Mouse (Mus musculus) gastrocnemius, adult 18-20 months (tissue): ENCODE results near the gene Rdh8. TPM values are rescaled to one million over a fixed set of nuclear protein-coding genes. Genes with fewer than 3 reads are reported as not detected.
"Not testable (repeated sequence)": the region's sequence is repeated elsewhere in the genome, so short reads cannot be mapped to it uniquely, and the experiment has no call there.

ENCODE experiments used
- DNase-seq: peaks from one replicate; pipeline ENCODE4 v3.0.0; 2021; ENCODE audit warnings: low spot score
- total RNA-seq, 2 experiments: library from RNA; stranded (reverse); gene quantifications; 2 replicates each; pipeline ENCODE4 v1.2.3; 2021

The Rdh8 gene
- total RNA-seq, 2 experiments from 2014 or later, result 0.48 to 1.7 TPM

DNA sequence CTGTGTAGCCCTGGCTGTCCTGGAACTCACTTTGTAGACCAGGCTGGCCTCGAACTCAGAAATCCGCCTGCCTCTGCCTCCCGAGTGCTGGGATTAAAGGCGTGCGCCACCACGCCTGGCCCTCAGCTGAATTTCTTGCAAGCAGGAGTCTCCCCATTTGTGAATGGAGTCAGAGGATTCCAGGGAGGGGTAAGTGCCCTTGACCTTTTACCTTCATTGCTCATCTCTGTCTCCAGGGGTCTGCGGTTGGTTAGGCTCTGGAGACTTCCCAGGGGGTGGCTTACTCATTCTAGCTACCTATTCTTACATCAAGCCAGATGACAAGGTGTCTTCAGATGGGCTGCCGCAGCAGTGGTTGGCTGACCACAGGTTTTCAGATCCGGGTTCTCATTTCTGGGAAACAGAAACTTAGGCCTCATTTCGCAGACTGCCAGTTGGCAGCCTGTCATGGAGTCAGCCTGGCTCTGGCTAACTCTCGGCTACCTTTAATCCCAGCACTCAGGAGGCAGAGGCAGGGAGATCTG is 17.2 kb downstream of the Rdh8 start:
- DNase-seq, result not testable (repeated sequence)

DNA sequence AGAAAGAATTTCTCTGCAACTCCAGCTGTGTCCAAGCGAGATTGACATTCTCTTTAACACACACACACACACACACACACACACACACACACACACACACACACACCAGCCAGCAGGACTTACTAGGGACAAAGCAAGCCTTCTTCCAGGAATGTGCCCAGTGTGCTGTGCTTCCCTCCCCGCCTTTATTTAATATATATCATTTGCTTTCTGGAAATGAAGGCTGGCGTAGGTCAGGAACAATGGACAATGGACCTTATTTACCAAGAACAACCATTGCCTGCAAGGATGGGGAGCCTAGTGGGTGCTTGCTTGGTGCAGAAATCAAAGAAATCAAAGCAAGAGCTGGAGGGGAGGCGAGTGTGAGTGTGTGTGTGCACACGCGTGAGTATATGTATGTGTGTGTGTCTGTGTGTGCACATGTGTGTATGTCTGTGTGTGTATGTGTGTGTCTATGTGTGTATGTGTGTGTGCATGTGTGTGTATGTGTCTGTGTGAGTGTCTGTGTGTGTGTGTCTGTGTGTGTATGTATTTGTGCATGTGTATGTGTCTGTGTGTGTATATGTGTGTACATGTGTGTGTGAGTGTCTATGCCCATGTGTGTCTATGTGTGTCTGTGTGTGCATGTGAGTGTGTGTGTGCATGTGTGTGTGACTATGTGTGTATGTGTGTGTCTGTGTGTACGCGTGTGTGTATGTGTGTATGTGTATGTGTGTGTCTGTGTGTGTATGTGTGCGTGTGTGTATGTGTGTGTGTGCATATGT is 19.1 kb downstream of the Rdh8 start:
- no peak for DNase-seq

DNA sequence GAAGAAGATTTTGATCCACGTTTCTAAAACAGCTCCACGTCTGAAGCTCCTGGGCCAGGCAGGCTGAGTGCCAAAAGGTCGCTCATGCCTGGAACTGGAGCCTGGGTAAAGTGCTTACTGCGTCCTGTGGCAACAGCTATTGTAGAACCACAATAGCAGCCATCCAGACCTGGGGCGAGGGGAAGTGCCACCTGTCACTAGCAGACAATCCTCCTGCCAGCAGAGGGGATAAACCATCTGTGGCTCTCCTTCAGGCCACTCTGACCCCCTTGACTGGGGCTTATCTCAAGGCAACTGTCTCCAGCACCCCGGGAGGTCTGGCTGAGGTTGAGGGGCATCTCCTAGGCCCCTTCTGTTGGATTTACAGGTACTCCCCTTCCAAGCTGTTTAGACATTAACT is 20.6 kb downstream of the Rdh8 start:
- no peak for DNase-seq

DNA sequence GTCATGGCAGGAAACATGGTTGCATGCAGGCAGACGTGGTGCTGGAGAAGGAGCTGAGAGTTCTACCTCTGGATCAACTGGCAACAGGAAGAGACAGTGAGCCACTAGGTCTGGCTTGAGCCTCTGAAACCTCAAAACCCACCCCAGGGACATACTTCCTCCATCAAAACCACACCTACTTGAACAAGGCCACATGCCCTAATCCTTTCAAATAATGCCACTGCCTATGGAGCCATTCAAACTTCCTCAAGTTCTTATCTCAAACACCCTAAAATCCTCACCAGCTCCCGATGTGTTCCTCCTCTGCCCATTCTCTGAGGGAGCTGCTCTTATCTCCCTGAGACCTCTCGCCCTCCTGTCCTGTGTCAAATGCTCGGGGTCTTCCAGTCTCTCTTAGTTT is 23.9 kb downstream of the Rdh8 start:
- no peak for DNase-seq

DNA sequence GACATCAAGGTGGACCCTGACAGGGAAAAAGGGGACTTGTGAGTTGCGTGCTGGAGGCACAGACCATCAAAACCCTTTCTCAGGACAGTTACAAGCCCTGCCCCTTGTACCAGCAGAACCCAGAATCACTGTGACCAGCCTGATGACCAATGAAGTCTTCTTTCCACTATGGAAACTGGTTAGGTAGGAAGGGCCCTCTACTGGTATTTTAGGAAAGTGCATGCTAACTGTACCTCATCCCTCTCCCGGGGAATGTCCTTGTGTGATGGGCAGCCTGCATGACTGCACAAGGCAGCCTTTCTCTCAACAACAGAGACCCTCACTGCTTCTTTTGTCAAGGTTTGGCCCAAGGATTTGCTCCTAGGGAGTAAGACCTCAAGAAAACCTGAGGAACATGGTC is 24.4 kb downstream of the Rdh8 start:
- DNase-seq, result peak; percentile 20

DNA sequence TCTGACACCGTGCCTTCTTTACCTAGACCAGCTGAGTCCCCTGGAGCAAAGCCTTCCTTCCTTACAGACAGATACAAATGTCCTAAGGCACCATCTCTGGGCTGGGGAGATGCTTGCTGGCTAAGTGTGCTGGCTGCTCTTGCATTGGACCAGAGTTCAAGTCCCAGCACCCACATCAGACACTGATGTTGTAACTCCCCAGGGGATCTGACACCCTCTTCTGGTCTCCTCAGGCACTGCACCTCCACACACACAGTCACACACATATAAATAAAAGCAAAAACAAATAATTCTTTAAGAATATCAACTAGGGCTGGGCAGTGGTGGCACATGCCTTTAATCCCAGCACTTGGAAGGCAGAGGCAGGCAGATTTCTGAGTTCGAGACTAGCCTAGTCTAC is 31.9 kb downstream of the Rdh8 start:
- DNase-seq, result no peak

DNA sequence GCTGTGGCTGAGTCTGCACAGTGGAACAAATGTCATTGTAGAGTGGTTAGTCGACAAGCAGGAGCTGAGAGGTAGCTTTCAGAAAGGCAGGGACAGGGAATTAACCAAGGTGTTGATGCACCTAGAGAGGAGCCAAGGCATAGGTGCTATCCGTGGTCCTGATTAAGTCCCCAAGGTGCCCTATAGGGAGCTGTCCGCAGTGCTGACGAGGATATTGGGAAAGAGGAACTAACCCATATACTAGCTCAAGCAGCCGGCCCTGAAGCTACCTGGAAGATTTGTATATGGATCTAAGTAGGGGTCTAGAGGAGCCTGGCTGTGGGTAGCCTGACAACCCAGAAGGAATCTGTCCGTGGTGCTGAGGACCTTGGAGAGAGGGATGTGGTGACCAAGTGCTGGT is 38.8 kb downstream of the Rdh8 start:
- no peak for DNase-seq

DNA sequence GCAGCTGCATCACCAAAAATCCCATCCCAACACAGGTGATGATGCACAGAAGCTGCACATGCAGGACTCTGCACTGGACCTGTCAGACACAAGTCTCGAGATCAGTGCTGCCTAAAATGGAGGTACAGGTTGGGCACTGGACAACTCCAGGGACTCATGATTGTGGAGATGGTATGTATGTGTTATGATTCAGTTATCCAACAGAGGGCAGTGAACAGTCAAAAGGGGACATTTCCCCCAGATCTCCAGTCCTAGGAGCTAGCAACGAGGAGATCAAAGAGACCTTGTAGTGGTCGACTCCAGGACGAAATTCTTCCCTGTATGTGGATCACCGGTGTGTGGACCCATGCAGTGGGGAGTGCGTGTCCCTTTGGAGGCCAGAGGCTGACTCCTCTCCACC is 41.6 kb downstream of the Rdh8 start:
- no peak for DNase-seq

DNA sequence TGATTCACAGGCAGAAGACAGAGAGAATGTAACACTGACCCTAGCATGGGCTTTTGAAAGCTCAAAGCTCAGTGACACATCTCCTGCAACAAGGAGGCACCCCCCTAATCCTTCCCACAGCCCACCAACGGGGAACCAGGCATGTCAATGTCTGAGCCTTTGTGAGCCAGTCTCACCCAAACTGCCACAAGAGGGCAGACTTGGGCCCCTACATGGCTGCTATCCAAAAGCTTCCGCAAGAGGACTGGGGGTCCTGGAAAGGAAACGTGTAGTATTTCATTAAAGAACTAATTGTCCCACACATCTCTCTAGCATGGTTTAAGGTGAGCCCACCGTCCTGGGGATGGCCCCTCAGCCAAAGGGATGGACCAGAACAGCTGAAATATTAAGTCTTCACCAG is 43.5 kb downstream of the Rdh8 start:
- no peak for DNase-seq

DNA sequence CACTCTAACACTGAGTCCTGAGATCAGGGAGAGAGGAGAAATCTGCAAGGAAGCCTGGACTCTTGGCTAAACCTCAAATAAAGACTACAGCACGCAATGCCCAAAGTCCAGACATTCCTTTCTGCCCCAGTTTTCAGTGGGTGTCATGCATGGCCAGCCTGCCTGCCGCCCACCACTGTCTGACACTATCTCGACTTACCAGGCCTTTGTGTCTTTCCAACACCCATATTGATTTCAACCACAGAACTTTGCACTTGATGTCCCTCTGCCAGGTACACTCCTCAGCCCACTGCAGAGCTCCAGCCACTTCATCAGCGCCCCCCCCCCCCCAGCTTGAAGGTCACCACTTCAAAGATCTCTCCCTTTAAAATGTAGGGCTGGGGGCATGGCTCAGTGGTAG is 43.9 kb downstream of the Rdh8 start:
- DNase-seq, result no peak

DNA sequence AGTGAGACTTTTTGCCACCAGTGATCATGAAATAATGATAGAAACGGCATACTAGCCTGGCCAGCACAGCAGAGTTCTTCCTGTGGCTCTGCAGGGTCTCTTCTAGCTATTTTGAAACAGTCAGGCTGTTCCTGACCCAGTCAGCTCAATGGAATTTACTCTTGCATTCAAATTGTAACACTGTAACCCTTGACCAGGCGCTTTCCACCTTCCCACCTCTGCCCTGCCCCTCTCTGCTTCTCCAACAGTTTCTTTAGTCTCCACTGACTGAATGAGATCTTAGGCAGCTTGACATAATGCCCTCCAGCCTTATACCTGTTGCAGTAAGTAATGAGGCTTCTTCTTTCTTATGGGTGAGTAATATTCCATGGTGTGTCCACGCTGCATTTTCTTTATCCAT is 48.6 kb downstream of the Rdh8 start:
- DNase-seq, result no peak

DNA sequence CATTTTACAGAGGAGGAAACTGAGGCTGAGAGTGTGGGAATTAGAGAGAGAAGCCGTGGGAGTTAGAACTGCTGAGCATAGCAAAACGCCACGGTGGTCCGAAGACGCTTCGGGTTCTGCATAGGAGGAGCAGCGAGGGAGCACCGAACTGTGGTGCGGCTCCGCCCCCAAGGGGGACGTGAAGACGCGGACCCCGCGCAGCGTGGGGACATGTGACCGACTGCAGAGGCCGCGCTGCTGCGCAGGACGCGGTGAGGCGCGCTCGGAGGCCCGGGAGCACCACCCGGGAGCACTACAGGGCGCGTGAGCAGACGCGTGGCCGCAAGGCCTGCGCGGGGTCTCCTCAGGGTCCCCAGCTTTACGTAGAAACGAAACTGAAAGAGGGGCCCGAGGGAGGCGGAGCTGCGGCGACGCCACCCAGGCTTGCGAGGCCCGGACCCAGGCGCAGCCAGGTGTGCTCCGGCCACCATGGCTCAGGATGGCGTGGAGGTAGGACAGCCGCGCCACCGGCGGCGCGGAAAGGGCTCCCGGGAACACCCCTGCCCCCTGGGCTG is 50.2 kb downstream of the Rdh8 start, which contains the start of gene A230050P20Rik:
Gene A230050P20Rik, plus strand, starts transcription at position 195 of the 554 bp plus-strand sequence.
- no peak for DNase-seq

DNA sequence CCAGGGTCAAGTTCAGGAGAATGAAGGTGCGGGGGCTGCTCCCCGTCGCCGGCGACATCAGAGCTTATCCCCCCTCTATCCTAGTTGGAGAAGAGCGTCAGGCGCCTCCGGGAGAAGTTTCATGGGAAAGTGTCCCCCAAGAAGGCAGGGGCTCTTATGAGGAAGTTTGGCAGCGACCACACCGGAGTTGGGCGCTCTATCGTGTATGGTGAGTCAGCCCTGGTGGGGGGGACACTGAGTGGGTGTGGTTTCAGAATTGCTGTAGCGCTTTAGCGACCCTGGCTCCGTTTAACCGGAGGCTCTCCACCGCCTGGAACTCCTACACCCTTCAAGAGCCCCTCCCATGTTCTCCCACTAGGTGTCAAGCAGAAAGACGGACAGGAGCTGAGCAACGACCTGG is 50.9 kb downstream of the Rdh8 start:
- no peak for DNase-seq

DNA sequence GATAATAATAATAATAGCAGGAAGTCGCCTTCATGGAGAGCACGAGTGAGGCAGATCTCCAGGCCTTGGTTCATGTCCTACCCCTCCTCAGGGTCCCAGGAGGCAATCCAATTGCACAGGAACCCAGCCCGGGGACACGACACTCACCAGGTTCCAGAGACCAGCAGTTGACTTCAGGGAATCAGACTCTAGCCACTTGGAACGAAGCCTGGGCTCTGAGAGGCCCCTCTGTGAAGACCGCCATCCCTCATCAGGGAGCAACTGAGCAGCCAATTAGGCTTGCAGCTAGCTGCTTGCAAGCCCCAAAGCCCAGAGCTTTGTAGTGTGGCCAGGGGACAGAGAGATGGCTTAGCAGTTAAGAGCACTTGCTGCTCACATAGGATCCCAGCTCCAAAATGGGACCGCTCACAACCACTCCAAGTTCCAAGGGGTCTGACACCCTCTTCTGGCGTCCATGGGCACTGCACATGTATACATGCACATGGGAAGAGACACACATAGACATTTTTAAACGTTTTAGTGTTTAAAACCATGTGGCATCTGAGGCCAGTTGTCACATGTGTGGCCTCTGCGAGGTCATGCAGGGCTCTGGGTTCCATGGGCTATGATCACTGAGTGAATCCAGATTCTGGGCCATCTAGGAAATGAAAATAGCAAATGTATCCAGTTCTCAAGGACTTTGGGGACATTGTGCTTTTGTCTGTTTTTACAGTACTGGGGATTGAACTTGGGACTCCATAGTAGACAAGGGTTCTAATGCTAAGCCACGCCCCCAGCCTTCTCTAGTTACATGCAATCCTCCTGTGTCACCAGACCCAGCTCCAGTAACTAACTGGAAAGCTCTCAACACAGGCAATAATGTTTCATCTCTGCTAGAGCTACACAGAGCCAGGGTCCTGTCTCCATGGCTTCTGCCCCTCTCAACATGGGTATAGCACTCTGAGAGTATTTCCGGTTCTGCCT is 52.2 kb downstream of the Rdh8 start:
- DNase-seq, result no peak

DNA sequence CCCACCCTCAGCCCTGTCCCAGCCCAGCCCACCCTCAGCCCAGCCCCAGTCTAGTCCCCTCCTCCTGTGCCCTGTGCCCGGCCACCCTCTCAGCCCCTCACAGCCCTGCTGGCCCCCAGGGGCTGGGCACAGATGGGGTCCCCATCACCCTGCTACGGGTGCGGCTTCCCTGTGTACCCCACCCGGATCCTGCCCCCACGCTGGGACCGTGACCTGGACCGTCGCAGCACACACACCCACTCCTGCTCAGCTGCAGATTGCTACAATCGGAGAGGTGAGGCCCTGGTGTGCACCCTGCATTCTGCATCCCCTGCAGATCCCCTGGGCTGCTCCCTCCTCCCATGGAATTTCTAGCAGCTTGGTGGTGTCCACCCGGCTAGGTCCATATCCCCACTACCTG is 54.7 kb downstream of the Rdh8 start:
- DNase-seq, result no peak

DNA sequence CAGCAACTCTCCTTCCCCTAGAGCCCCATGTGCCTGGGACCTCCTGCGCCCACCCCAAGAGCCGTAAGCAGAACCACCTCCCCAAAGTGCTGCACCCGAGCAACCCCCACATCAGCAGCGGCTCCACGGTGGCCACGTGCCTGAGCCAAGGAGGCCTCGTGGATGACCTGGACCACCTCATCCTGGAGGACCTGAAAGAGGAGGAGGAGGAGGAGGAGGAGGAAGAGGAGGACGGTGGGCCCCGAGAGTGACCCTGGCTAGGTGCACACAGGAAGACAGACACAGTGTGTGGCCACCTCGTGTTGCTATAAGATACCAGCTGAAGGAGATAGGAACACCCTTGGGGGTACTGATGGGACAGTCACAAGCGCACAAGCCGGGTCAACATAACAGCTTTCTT is 55.2 kb downstream of the Rdh8 start:
- no peak for DNase-seq

DNA sequence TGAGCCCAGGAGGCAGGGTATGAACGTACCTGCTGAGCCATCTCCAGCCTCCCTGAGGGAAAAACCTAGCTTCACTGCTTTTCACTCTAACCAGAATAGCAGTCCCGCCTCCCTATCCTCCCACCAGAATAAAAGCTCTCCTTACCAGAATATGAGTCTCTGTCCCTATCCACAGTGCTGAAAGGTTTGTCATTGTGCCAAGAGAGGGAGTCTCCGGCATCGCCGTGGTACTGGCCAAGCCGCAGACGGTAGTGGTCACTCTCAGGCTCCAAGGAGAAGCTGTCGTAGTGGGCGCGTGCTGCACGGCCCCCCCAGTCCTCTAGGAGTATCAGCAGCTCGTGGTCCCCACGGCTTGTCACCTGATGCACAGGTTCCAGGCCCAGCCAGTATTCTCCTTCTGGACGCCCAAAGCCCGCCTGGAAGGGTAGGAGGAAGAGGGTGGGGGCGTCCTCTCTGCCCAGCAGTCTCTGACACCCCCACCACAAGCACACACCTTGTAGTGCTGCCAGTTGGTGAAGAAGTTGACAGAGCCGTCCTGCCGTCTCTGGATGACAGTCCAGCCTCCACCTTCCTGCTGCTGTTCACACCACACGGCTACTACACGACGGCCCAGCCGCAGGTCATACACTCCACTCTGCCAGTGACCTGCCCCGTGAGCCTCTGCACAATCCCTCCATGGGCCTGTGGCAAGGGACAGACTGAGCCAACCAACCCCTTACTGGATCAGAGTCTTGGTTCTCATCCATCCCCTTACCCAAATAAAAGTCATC is 56.9 kb downstream of the Rdh8 start:
- DNase-seq, result no peak
